Mouse (Mus musculus): ENCODE results near the gene Zfp672. TPM values are rescaled to one million over a fixed set of nuclear protein-coding genes. Genes with fewer than 3 reads are reported as not detected.
"Not testable (repeated sequence)": the region's sequence is repeated elsewhere in the genome, so short reads cannot be mapped to it uniquely, and the experiment has no call there.

Zfp672 gene
- total RNA-seq, 2 experiments from 2014 or later, result 28.5 to 31.9 TPM

GRCm38 (mm10) chr11:58329906-58330275, 248 bp downstream of the Zfp672 start:
- peak; percentile 64 for ATAC-seq (replicated peaks; ENCODE audit: low FRiP score, poor library complexity, severe bottlenecking)

- ATAC-seq (replicated peaks; ENCODE audit: low FRiP score, poor library complexity, severe bottlenecking), result no peak
Observed at GRCm38 (mm10) chr11:58326781-58327180, 3.4 kb downstream of the Zfp672 start.

GRCm38 (mm10) chr11:58324614-58325229, 5.4 kb downstream of the Zfp672 start:
- peak; percentile 29; the same call in 1 of the 2 replicates for ATAC-seq (replicated peaks; ENCODE audit: low FRiP score, poor library complexity, severe bottlenecking)

- ATAC-seq (replicated peaks; ENCODE audit: low FRiP score, poor library complexity, severe bottlenecking), result peak; percentile 36
Observed at GRCm38 (mm10) chr11:58323570-58324340, 6.4 kb downstream of the Zfp672 start.

DNA sequence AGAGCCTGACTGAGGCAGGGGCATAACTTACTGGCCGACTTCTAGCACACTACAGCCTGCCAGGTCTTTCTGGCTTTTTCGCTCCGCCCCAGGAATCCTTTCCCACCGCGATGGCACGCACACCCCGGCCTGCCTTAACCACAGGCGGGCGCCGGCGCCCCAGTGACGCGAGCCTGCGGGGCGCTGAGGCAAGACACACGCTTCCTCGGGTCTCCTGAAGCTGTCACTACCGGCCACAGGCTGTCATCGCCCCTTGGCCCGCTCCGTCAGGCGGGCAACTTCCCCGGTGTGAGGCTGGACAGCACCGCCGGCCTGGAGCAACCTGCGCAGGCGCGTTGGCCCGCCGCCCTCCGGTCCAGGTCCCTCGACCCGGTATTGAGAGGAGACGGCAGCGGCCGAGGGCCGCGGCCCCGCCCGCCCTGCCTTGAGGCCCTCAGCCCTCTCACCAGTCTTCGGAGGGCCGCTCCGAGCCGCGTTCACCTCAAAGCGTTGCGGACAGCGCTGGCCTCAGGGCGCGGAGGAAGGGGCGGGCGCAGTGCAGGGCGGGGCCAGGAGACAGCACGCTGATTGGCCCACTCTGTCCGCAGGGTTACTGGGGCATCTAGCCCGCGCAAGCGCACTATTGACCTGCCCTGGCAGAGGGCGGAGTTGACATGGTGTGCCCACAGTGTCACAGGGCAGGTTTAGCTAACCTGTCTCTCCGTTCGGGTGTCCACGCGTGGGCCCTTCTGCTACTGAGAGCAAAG, 7.1 kb downstream of the Zfp672 start:
- peak; percentile 94 for ATAC-seq (replicated peaks; ENCODE audit: low FRiP score, poor library complexity, severe bottlenecking)

DNA sequence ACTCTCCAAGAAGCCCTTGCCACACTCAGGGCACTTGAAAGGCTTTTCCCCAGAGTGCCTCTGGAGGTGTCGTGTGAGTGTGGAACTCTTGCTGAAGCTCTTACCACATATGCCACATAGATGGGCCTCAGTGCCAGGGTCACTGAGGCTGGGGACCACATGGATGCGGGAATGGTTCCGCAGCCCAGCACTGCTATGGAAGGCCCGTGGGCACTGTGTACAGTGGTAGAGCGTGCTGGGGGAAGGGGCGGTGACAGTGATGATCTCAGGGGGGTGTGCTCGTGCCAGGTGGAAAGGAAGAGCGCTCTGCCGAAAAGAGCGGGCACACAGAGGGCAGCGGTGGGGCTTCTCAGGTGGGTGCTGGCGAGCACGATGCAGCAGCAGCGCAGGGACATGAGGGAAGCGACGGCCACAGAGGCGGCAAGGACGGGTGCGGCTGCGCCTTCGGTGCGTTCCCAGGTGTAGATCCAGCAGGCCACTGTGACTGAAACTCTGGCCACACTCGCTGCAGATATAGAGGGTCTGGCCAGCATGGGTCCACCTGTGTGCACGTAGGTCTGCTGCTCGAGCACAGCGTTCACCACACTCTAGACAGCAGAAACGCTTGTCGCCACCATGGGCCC, 13.3 kb downstream of the Zfp672 start:
- ATAC-seq (replicated peaks; ENCODE audit: low FRiP score, poor library complexity, severe bottlenecking), result no peak

DNA sequence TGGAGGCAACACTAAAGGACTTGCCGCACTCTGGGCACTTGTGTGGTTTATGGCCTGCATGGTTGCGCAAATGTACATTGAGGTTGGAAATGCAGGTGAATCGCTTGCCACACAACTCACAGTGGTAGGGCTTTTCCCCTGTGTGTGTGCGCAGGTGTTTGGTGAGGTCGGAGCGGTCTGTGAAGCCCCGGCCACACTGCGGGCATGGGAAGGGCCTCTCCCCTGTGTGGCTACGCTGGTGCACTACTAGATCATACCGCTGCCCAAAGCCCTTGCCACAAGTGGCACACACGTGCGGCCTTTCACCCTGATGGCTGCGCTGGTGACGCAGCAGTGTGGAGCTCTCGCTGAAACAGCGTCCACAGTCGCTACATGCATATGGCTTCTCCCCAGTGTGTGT, 13.8 kb downstream of the Zfp672 start:
- no peak for ATAC-seq (replicated peaks; ENCODE audit: low FRiP score, poor library complexity, severe bottlenecking)

- ATAC-seq (replicated peaks; ENCODE audit: low FRiP score, poor library complexity, severe bottlenecking), result no peak
Observed at GRCm38 (mm10) chr11:58315536-58316168, 14.5 kb downstream of the Zfp672 start.

DNA sequence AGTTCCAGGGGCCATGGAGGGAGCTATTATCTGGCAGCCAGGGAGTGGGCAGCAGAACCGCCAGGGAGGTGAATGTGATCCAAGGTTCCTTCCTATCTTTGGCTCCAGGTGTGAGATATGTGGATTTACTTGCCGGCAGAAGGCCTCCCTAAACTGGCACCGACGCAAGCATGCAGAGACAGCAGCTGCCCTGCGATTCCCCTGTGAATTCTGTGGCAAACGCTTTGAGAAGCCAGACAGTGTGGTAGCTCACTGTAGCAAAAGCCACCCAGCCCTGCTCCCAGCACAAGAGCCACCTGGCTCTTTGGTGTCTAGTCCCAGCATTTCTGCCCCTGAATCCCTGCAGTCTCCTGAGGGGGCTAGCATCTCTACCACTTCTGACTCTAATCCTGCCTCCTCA, 16.1 kb downstream of the Zfp672 start:
- no peak for ATAC-seq (replicated peaks; ENCODE audit: low FRiP score, poor library complexity, severe bottlenecking)

- no peak for ATAC-seq (replicated peaks; ENCODE audit: low FRiP score, poor library complexity, severe bottlenecking)
Observed at GRCm38 (mm10) chr11:58308661-58309060, 21.5 kb downstream of the Zfp672 start.

- ATAC-seq (replicated peaks; ENCODE audit: low FRiP score, poor library complexity, severe bottlenecking), result peak; percentile 60
Observed at GRCm38 (mm10) chr11:58307411-58308080, 22.6 kb downstream of the Zfp672 start.

- ATAC-seq (replicated peaks; ENCODE audit: low FRiP score, poor library complexity, severe bottlenecking), result peak; percentile 80
Observed at GRCm38 (mm10) chr11:58306860-58307308, 23.3 kb downstream of the Zfp672 start, which contains the start of gene Zfp692. Zfp692 (plus strand) TSS chr11:58307069.

GRCm38 (mm10) chr11:58305299-58305698, 24.8 kb downstream of the Zfp672 start:
- ATAC-seq (replicated peaks; ENCODE audit: low FRiP score, poor library complexity, severe bottlenecking), result not testable (repeated sequence)

- ATAC-seq (replicated peaks; ENCODE audit: low FRiP score, poor library complexity, severe bottlenecking), result no peak
Observed at GRCm38 (mm10) chr11:58303594-58303993, 26.5 kb downstream of the Zfp672 start.

- ATAC-seq (replicated peaks; ENCODE audit: low FRiP score, poor library complexity, severe bottlenecking), result no peak; the same call in 1 of the 2 replicates
Observed at GRCm38 (mm10) chr11:58302774-58303445, 27.2 kb downstream of the Zfp672 start.

- peak; percentile 84 for ATAC-seq (replicated peaks; ENCODE audit: low FRiP score, poor library complexity, severe bottlenecking)
Observed at GRCm38 (mm10) chr11:58301837-58302754, 28.0 kb downstream of the Zfp672 start.

DNA sequence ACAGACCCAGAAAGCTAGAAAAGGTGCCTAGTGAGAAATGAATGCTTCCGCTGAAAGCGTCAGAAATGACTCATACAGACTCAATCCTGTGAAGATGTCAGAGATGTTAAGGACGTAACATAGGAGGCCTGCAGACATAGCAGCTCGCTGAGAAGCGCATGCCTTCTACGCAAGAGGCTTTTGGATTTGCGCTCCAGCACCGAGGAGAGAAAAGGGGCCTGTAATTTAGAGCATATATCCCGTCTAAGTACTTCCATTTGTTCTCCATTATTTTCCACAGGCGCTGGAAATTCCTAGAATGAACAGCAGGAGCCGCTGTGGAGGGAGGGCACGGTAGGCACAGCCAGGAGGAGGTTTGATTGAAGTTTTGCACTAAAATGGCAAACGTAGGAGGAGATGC, 29.1 kb downstream of the Zfp672 start:
- ATAC-seq (replicated peaks; ENCODE audit: low FRiP score, poor library complexity, severe bottlenecking), result peak; percentile 56

DNA sequence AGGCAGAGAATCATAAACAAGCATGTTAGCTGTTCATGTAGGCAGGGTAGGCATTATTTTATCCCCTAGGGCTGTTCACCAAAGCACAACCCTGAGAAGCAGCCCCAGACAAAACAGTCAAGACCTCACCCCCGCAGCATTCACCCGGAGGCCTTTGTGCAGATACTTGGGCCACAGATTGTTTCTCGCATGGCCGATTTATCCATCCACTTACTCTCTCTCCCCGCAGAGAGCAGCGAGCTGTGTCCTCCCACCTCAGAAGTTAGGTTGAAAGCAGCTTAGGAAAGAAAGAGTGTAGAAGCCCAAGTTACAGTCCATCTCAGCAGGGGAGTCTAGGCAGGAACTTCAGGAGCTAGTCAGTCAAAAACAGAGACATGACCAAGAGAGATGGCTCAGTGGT, 32.7 kb downstream of the Zfp672 start:
- ATAC-seq (replicated peaks; ENCODE audit: low FRiP score, poor library complexity, severe bottlenecking), result no peak
